In the genomic region with DNA sequence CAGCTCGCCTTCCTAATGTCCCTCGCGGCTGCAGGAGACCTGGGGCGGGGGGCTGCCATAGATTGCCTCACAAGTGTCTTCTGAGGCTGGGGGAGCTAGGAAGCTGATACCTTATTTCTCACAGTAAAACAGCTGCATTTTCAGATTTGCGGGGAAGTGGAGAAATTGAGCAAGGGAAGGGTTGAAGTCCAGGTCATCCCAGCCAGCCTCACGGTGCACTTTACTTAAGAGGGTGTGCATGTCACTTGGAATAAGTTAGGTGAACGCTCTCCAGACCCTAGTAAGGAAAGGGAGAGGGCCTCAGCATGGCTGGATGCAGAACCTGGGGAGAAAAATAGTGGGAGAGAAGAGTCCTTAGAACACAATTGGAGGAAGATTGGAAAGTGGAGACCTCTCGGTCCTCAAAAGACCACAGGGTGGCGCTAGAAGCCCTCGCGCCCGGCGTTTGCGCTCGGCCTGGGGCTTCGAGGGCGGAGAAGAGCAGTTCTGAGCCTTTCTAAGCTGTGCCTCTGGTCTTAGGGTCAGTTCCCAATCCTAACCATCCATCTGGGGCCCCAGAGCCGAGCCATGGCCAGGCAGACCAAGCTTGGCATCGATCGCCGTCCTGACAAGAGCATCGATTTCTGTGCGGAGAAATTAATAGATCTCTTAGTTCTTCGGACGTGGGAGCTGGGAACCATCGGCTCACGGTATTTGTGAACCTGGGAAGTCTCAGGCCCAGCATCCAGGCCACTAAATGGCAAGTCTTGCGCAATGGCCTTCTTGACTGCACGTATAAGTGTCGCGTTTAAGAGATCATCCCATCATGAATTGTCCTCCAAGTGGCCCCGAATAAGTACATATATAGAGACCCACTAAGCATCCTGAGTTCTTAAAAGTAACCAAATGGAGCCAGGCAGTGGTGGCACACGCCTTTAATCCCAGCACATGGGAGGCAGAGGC, we compare ENCODE assay signal across 1 mouse cellular context.
TF ChIP-seq lines count a peak whose summit lies in the region.

No protein-coding gene starts in this region.

TF ChIP-seq in ES-E14, 5 proteins besides CTCF, POLR2A, EP300 and RAD21:
- no peak for TF ChIP-seq HCFC1 (IDR thresholded peaks at IDR 0.05; ENCODE audit: borderline replicate concordance, insufficient read depth, low read length)
- TF ChIP-seq ZC3H11A (IDR thresholded peaks at IDR 0.05; ENCODE audit: borderline replicate concordance, low read depth, low read length) = peak; percentile 46; the same call in 1 of the 2 replicates
- no peak for TF ChIP-seq MAFK (IDR thresholded peaks at IDR 0.05; ENCODE audit: insufficient read depth, low read depth, low read length)
TF ChIP-seq in ES-E14: peak in this region for 1.
